Mouse (Mus musculus) embryo, embryonic 11.5 days (tissue): Measurements from ENCODE around the gene Olfr582.

ENCODE experiments used
- DNase-seq: peaks from one replicate; pipeline ENCODE4 v3.0.0-alpha.2; 2012; ENCODE audit warnings: low read depth, low spot score

The Olfr582 gene

GRCm38 (mm10) chr7:103037724-103038123 lies at the start of gene Olfr582:
TSS of gene Olfr582 (plus strand) at chr7:103038024.
- DNase-seq, result no peak

- no peak for DNase-seq
Measured at GRCm38 (mm10) chr7:102989224-102989623, 48.6 kb upstream of the Olfr582 start, which contains the start of gene Olfr578. TSS of gene Olfr578 (minus strand) at chr7:102989324.

GRCm38 (mm10) chr7:103051000-103051399 lies 13.2 kb downstream of the Olfr582 start, which contains the start of gene Olfr583:
TSS of gene Olfr583 (plus strand) at chr7:103051300.
- DNase-seq, result no peak

- no peak for DNase-seq
Measured at GRCm38 (mm10) chr7:103081585-103081984, 43.8 kb downstream of the Olfr582 start, which contains the start of gene Olfr584. TSS of gene Olfr584 (plus strand) at chr7:103081885.
